Mouse (Mus musculus): Measurements from ENCODE around the gene Foxn1.

Foxn1 gene

GRCm38 (mm10) chr11:78401469-78401868 lies 15.1 kb upstream of the Foxn1 start:
- in situ Hi-C loops (cut with MboI; ENCODE audit: unreplicated experiment in 2 of 2), result loop anchor here (5.0 kb wide), 2 partner anchors 34 to 39 kb away; no protein-coding TSS in a partner anchor

GRCm38 (mm10) chr11:78400936-78401335 lies 14.6 kb upstream of the Foxn1 start:
- in situ Hi-C loops (cut with MboI; ENCODE audit: unreplicated experiment in 2 of 2), result loop anchor here (5.0 kb wide), 2 partner anchors 34 to 39 kb away; no protein-coding TSS in a partner anchor

GRCm38 (mm10) chr11:78399680-78400079 lies 13.3 kb upstream of the Foxn1 start:
- in situ Hi-C loops (cut with MboI; ENCODE audit: unreplicated experiment in 2 of 2), result loop anchor here (5.0 kb wide), 2 partner anchors 32 to 37 kb away; no protein-coding TSS in a partner anchor

GRCm38 (mm10) chr11:78398212-78398611 lies 11.9 kb upstream of the Foxn1 start:
- in situ Hi-C loops (cut with MboI; ENCODE audit: unreplicated experiment in 2 of 2), result no loop called here

- in situ Hi-C loops (cut with MboI; ENCODE audit: unreplicated experiment in 2 of 2), result no loop called here
Observed at GRCm38 (mm10) chr11:78397397-78397796, 11.0 kb upstream of the Foxn1 start.

- in situ Hi-C loops (cut with MboI; ENCODE audit: unreplicated experiment in 2 of 2), result no loop called here
Observed at GRCm38 (mm10) chr11:78396950-78397349, 10.6 kb upstream of the Foxn1 start.

GRCm38 (mm10) chr11:78392728-78393127 lies 6.4 kb upstream of the Foxn1 start:
- in situ Hi-C loops (cut with MboI; ENCODE audit: unreplicated experiment in 2 of 2), result no loop called here

GRCm38 (mm10) chr11:78385776-78386175 lies 582 bp downstream of the Foxn1 start:
- in situ Hi-C loops (cut with MboI; ENCODE audit: unreplicated experiment in 2 of 2), result no loop called here

GRCm38 (mm10) chr11:78382701-78383100 lies 3.7 kb downstream of the Foxn1 start:
- in situ Hi-C loops (cut with MboI; ENCODE audit: unreplicated experiment in 2 of 2), result no loop called here

GRCm38 (mm10) chr11:78382286-78382685 lies 4.1 kb downstream of the Foxn1 start:
- in situ Hi-C loops (cut with MboI; ENCODE audit: unreplicated experiment in 2 of 2), result no loop called here

- in situ Hi-C loops (cut with MboI; ENCODE audit: unreplicated experiment in 2 of 2), result no loop called here
Observed at GRCm38 (mm10) chr11:78380996-78381395, 5.4 kb downstream of the Foxn1 start.

- in situ Hi-C loops (cut with MboI; ENCODE audit: unreplicated experiment in 2 of 2), result no loop called here
Observed at GRCm38 (mm10) chr11:78380351-78380750, 6.0 kb downstream of the Foxn1 start.

GRCm38 (mm10) chr11:78377549-78378159 lies 8.7 kb downstream of the Foxn1 start:
- in situ Hi-C loops (cut with MboI; ENCODE audit: unreplicated experiment in 2 of 2), result no loop called here

- in situ Hi-C loops (cut with MboI; ENCODE audit: unreplicated experiment in 2 of 2), result no loop called here
Observed at GRCm38 (mm10) chr11:78374147-78374546, 12.2 kb downstream of the Foxn1 start.

GRCm38 (mm10) chr11:78372610-78373009 lies 13.7 kb downstream of the Foxn1 start:
- in situ Hi-C loops (cut with MboI; ENCODE audit: unreplicated experiment in 2 of 2), result no loop called here

- in situ Hi-C loops (cut with MboI; ENCODE audit: unreplicated experiment in 2 of 2), result no loop called here
Observed at GRCm38 (mm10) chr11:78372166-78372565, 14.2 kb downstream of the Foxn1 start.

GRCm38 (mm10) chr11:78371711-78372110 lies 14.6 kb downstream of the Foxn1 start:
- in situ Hi-C loops (cut with MboI; ENCODE audit: unreplicated experiment in 2 of 2), result no loop called here

GRCm38 (mm10) chr11:78370389-78370788 lies 16.0 kb downstream of the Foxn1 start:
- in situ Hi-C loops (cut with MboI; ENCODE audit: unreplicated experiment in 2 of 2), result no loop called here

- in situ Hi-C loops (cut with MboI; ENCODE audit: unreplicated experiment in 2 of 2), result loop anchor here in 1 of 2 experiments (5.0 kb wide), 1 partner anchor 35 kb away; no protein-coding TSS in a partner anchor
Observed at GRCm38 (mm10) chr11:78367456-78368225, 18.7 kb downstream of the Foxn1 start.

- in situ Hi-C loops (cut with MboI; ENCODE audit: unreplicated experiment in 2 of 2), result loop anchor here in 1 of 2 experiments (5.0 kb wide), 1 partner anchor 38 kb away; no protein-coding TSS in a partner anchor
Observed at GRCm38 (mm10) chr11:78364103-78364502, 22.3 kb downstream of the Foxn1 start.

- in situ Hi-C loops (cut with MboI; ENCODE audit: unreplicated experiment in 2 of 2), result loop anchor here in 1 of 2 experiments (5.0 kb wide), 1 partner anchor 39 kb away; no protein-coding TSS in a partner anchor
Observed at GRCm38 (mm10) chr11:78363309-78364007, 22.9 kb downstream of the Foxn1 start.
